Mouse (Mus musculus) G1E (cell line): Measurements from ENCODE around the gene Btbd9. TPM values are rescaled to one million over a fixed set of nuclear protein-coding genes. Genes with fewer than 3 reads are reported as not detected.

ENCODE experiments used
- ATAC-seq: 2 replicates; pipeline ENCODE4 v1.8.0; 2016; ENCODE audit warnings: mild to moderate bottlenecking; ENCODE audit not compliant: insufficient number of reproducible peaks, poor library complexity, low FRiP score, severe bottlenecking; ENCODE audit errors: extremely low read depth
- DNase-seq: peaks from one replicate; pipeline ENCODE4 v3.0.0; 2012; ENCODE audit warnings: low spot score
- H3K27me3 ChIP-seq: 2 replicates; pipeline ENCODE4 v1.6.1; 2012; ENCODE audit warnings: mild to moderate bottlenecking, low read length, inconsistent platforms; ENCODE audit not compliant: insufficient read depth
- H3K36me3 ChIP-seq: replicated peaks from 2 replicates; pipeline ENCODE3; 2012; ENCODE audit warnings: mild to moderate bottlenecking, inconsistent platforms
- H3K4me1 ChIP-seq: 2 replicates; pipeline ENCODE4 v1.6.1; 2012; ENCODE audit warnings: low read depth, low read length, inconsistent platforms, mixed read lengths; ENCODE audit not compliant: insufficient read depth
- H3K4me3 ChIP-seq: 2 replicates; pipeline ENCODE4 v1.5.1; 2012; ENCODE audit warnings: low read depth, mild to moderate bottlenecking, inconsistent platforms, low read length, moderate library complexity, mixed read lengths
- H3K9me3 ChIP-seq: replicated peaks from 2 replicates; pipeline ENCODE4 v1.6.1; 2012; ENCODE audit warnings: inconsistent platforms
- CTCF ChIP-seq: IDR thresholded peaks from 2 replicates; pipeline ENCODE4 v1.5.1; 2012; ENCODE audit warnings: low read depth, low read length, inconsistent platforms, mixed read lengths
- GATA1 ChIP-seq: IDR thresholded peaks from 2 replicates; pipeline ENCODE4 v1.6.1; 2012; ENCODE audit warnings: borderline replicate concordance, low read length, inconsistent platforms, mixed read lengths
- GATA2 ChIP-seq: IDR thresholded peaks from 2 replicates; pipeline ENCODE4 v1.6.1; 2012; ENCODE audit warnings: low read depth, low read length, inconsistent platforms, borderline replicate concordance
- POLR2AphosphoS5 ChIP-seq: IDR thresholded peaks from 2 replicates; pipeline ENCODE4 v1.6.1; 2012; ENCODE audit warnings: low read depth, low read length, inconsistent platforms; ENCODE audit not compliant: insufficient replicate concordance
- TAL1 ChIP-seq: conservative IDR thresholded peaks from 2 replicates; pipeline ENCODE4 v1.6.1; 2012; ENCODE audit warnings: low read depth, low read length, inconsistent platforms, mixed read lengths
- polyA plus RNA-seq: library from polyadenylated mRNA; stranded (reverse); fragments of >175 nt; gene quantifications from 2 replicates; pipeline ENCODE4 v1.2.3, GENCODE M21; 2012
- total RNA-seq, 2 experiments: library from RNA; stranded (forward) in 1 of 2; stranded (reverse) in 1 of 2; fragments of 200-1000 nt in 1 of 2; fragments of >200 nt in 1 of 2; fragmentation: Nextera tagmentation in 1 of 2; gene quantifications; 2 replicates each; pipeline ENCODE4 v1.2.3; 2014 to 2017

Btbd9 gene
- total and polyA plus RNA-seq, 3 experiments = 33.6 to 68.4 (median 57.5) TPM

DNA sequence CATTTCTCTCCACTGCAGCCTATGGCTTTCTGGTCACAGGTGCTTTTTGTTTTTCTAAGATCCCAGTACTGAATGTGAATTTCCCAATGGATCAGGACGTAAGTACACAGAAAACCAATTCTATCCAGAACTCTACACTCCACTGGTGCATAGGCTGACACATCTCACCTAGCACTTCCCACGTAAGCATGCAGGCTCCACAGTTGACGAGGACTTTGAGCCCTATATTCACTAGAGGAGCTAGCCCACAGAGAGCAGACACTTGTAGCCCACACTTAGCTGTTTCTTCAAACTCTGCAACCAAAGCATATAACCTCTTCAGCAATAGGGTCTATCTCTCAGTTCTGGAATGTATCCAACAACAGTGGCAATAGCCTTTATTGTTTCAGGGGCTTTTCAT, 19.8 kb downstream of the Btbd9 start:
- DNase-seq (no peak), ATAC-seq (no peak)
- no peaks in the 10 kb centered on the region for H3K27me3 ChIP-seq
- peaks cover 10% of the 10 kb centered on the region for H3K4me1 ChIP-seq
- H3K4me3 ChIP-seq = no peak overlapping the region
- TF ChIP-seq GATA1 = no peak
- TF ChIP-seq GATA2 = no peak
- no peaks in the 10 kb centered on the region for H3K9me3 ChIP-seq
- peaks cover 13% of the 10 kb centered on the region for H3K36me3 ChIP-seq

DNA sequence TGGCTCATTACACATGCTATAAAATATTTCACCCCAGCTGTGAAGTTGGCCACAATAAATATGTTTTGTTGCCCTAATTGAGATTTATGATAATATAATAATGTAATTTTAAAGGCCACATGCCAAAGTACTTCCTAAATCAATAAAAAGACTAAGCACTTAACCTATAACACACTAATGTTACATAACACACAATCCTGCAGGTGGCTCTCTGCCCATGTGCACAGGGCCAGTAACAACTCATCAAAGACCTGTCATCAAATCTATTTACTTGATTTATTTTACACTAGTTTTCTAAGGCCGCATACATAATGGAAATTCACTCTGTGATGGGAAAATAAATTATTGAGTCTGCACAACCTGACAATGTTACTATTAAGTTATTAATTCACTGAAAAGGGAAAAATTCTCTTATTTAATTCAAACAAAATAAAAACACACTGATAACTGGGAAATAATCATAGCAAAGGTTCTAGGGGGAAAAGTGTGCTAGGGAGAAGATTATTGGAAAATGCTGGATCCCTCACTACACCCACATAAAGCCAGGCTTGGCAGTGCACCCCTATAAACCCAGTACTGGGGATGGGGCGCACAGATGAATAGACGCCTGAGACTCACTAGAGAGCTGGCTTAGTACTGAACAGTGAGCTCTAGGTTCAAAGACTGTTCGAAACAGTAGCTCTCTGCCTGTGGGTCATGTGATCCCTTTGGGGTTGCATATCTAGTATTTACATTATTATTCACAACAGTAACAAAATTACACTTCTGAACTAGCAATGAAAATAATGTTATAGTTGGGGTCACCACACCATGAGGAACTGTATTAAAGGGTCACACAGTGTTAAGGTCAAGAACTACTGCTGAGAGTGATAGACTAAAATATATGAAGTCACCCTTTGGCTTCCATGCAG, 23.0 kb downstream of the Btbd9 start:
- H3K4me1 ChIP-seq = peaks cover 18% of the 10 kb centered on the region
- no peak for ATAC-seq
- no peak overlapping the region for H3K4me3 ChIP-seq
- DNase-seq = no peak
- no peaks in the 10 kb centered on the region for H3K9me3 ChIP-seq
- TF ChIP-seq GATA2 (no peak), CTCF (no peak), POLR2AphosphoS5 (no peak), GATA1 (no peak), TAL1 (no peak)
- H3K36me3 ChIP-seq = peaks cover 22% of the 10 kb centered on the region
- no peaks in the 10 kb centered on the region for H3K27me3 ChIP-seq

DNA sequence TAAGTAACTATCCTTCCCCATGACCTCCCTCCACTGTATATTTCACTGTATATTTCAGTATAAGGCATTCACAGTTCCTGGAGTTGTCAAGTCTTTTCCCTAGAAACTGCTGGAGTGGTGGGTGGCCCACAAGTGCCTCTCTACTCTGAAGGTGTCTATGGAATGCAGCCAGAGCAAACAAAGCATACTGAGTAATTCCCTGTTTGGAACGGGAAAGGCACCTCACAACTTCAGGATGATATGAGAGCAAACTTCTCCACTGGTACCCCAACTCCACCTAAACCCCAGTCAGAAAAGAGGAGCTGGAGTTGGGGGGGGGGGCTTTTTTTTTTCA, 25.5 kb downstream of the Btbd9 start:
- Histone ChIP-seq H3K9me3 (no peaks in the 10 kb centered on the region), H3K4me1 (peaks cover 18% of the 10 kb centered on the region), H3K36me3 (peaks cover 11% of the 10 kb centered on the region), H3K27me3 (no peaks in the 10 kb centered on the region), H3K4me3 (no peak overlapping the region)
- TF ChIP-seq CTCF (no peak), POLR2AphosphoS5 (no peak), TAL1 (no peak), GATA2 (no peak), GATA1 (no peak)
- no peak for ATAC-seq
- no peak for DNase-seq

DNA sequence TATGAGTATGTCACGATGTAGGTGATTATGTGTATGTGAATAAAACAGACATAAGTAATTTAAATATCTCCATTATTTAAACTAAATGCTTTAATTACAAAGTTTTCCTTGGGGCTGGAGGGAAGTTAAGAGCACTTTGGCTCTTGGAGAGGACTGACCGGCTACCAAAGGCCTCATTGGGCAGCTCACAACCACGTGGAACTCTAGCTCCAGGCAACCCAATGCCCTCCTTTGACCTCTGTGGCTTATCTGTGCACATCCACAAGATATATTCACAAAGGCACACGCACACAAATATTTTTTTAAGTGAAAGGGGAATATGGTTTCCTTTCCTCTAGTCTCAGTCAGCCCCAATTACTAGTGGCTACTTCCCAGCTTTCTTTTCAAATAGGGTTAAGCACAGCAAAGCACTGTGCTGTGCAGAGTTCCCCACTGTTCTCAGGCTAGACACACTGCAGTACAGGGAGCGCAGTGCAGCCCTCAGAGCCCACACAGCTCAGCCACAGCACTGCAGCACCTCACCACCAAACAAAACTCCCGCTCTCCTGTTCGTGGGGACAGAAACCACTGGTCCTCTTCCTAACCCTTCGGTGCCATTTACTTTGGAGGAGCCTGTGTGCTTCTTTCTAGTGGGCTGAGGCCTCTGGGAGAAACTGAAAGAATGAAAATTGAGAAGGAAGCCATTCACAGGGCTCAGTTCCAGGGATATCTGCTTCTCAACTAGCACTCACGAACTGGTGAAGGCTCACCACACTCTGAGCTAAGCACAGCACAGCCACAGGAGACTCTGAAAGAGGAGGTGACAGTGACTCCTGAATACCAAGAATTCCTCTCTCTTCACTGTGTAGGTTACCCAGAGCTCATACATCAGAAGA, 26.2 kb downstream of the Btbd9 start:
- TF ChIP-seq POLR2AphosphoS5 (no peak), TAL1 (no peak), GATA2 (no peak)
- peaks cover 18% of the 10 kb centered on the region for H3K4me1 ChIP-seq
- ATAC-seq (no peak), DNase-seq (no peak)
- H3K36me3 ChIP-seq = peaks cover 11% of the 10 kb centered on the region
- no peaks in the 10 kb centered on the region for H3K9me3 ChIP-seq
- no peaks in the 10 kb centered on the region for H3K27me3 ChIP-seq
- H3K4me3 ChIP-seq = no peak overlapping the region

DNA sequence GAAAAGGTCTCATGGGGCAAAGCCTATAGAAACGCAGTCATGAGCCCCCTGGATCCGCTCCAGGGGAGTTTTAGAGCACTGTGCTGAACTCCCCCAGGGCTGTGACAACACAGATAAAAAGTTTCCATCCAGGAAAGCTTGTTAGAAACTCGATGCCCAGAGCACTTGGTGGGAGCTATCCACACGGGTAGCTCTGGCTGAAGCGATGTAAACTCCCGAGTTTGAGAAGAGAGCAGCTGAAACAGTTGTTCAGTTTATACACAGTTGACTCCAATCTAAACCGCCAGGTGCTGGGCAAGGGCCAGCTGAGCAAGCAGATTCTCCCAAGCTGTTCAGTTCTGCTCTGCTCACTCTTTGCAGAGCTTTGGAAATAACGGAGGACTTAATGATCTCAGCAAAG, 37.2 kb downstream of the Btbd9 start:
- TF ChIP-seq GATA1 (no peak), CTCF (no peak), POLR2AphosphoS5 (no peak), GATA2 (no peak), TAL1 (no peak)
- no peak overlapping the region for H3K4me3 ChIP-seq
- DNase-seq (no peak), ATAC-seq (no peak)
- H3K9me3 ChIP-seq = no peaks in the 10 kb centered on the region
- peaks cover 2% of the 10 kb centered on the region; the same call in 1 of the 2 replicates for H3K4me1 ChIP-seq
- H3K36me3 ChIP-seq = peaks cover 4% of the 10 kb centered on the region
- no peaks in the 10 kb centered on the region for H3K27me3 ChIP-seq

DNA sequence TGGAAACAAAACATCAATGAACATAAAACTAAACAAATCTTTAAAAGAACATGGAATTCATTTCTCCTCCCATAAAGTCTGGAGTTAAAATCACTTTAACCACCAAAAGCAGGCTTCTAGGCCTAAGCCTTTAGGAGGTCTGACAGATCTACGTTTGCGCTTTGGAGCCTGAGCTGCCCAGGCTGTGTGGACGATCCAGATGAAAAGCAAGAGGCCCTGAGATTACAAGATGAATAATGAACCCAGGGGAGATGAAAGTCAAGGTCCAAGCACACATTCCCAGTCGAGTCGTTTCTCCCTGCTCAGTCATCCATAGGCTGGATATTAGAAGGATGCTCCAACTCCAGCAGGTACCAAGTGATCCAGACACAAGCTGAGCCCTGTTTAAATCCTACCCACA, 39.6 kb downstream of the Btbd9 start:
- H3K4me3 ChIP-seq = no peak overlapping the region
- ATAC-seq (no peak), DNase-seq (no peak)
- peaks cover 2% of the 10 kb centered on the region; the same call in 1 of the 2 replicates for H3K4me1 ChIP-seq
- peaks cover 8% of the 10 kb centered on the region for H3K36me3 ChIP-seq
- no peaks in the 10 kb centered on the region for H3K9me3 ChIP-seq
- TF ChIP-seq GATA2 = no peak
- H3K27me3 ChIP-seq = no peaks in the 10 kb centered on the region
